Mouse (Mus musculus) spleen, adult 2 months (tissue): Measurements from ENCODE around the gene Tmc6.

Experiments used
- CTCF ChIP-seq: fragments of 200-500 bp; IDR thresholded peaks from 2 replicates; pipeline ENCODE4 v1.5.1; 2011; ENCODE audit warnings: mild to moderate bottlenecking, inconsistent platforms; ENCODE audit not compliant: insufficient read depth, insufficient read length, insufficient replicate concordance; ENCODE audit errors: extremely low read depth
- POLR2A ChIP-seq: fragments of 200-500 bp; IDR thresholded peaks from 2 replicates; pipeline ENCODE4 v1.6.1; 2011; ENCODE audit warnings: low read depth, low read length, inconsistent platforms

- TF ChIP-seq CTCF (no peak), POLR2A (no peak)
These were observed 1.8 kb downstream of the Tmc6 start for GRCm38 (mm10) chr11:117780199-117780515.
